Mouse (Mus musculus) midbrain, postnatal 0 days (tissue): ENCODE data around the gene Myo7a. TPM values are rescaled to one million over a fixed set of nuclear protein-coding genes. Genes with fewer than 3 reads are reported as not detected.

ENCODE experiments used
- ATAC-seq: fragments of 200-750 bp; cut with Nextera tagmentation; 2 replicates; pipeline ENCODE4 v1.8.0; 2017; ENCODE audit warnings: moderate number of reproducible peaks, mild to moderate bottlenecking, moderate TSS enrichment, moderate library complexity; ENCODE audit not compliant: low FRiP score
- DNase-seq: peaks from one replicate; pipeline ENCODE4 v3.0.0-alpha.2; 2015; ENCODE audit warnings: low spot score
- H3K27ac ChIP-seq: fragments of 300-500 bp; sonication (generic); 2 replicates; pipeline ENCODE4 v1.5.1; 2014; ENCODE audit warnings: low read depth, mild to moderate bottlenecking, low read length, mixed read lengths
- H3K27me3 ChIP-seq: fragments of 300-500 bp; sonication (generic); 2 replicates; pipeline ENCODE4 v1.6.1; 2014; ENCODE audit warnings: low read length, control low read depth, mixed read lengths; ENCODE audit not compliant: insufficient read depth
- H3K36me3 ChIP-seq: fragments of 300-500 bp; sonication (generic); 2 replicates; pipeline ENCODE4 v1.6.1; 2014; ENCODE audit warnings: low read length, control low read depth, mixed read lengths; ENCODE audit not compliant: insufficient read depth
- H3K4me1 ChIP-seq: fragments of 300-500 bp; sonication (generic); 2 replicates; pipeline ENCODE4 v1.6.1; 2014; ENCODE audit warnings: mild to moderate bottlenecking, control low read depth, antibody characterized with exemption, low read length, mixed read lengths; ENCODE audit not compliant: insufficient read depth
- H3K4me2 ChIP-seq: fragments of 300-500 bp; sonication (generic); 2 replicates; pipeline ENCODE4 v1.6.1; 2014; ENCODE audit warnings: low read depth, mild to moderate bottlenecking, low read length, mixed read lengths; ENCODE audit not compliant: poor library complexity, severe bottlenecking
- H3K4me3 ChIP-seq: fragments of 300-500 bp; sonication (generic); 2 replicates; pipeline ENCODE4 v1.5.1; 2014; ENCODE audit warnings: low read depth, mild to moderate bottlenecking, low read length, moderate library complexity
- H3K9ac ChIP-seq: fragments of 300-500 bp; sonication (generic); replicated peaks from 2 replicates; pipeline ENCODE4 v1.6.1; 2014; ENCODE audit warnings: mild to moderate bottlenecking, low read length, moderate library complexity, mixed read lengths; ENCODE audit not compliant: poor library complexity, severe bottlenecking
- H3K9me3 ChIP-seq: fragments of 300-500 bp; sonication (generic); 2 replicates; pipeline ENCODE4 v1.6.1; 2016; ENCODE audit warnings: low read length, control low read depth
- CTCF ChIP-seq: IDR thresholded peaks from 2 replicates; pipeline ENCODE4 v1.5.1; 2016; ENCODE audit warnings: antibody characterized with exemption, mild to moderate bottlenecking
- WGBS: fragments of 180-500 bp; shearing (Covaris S2); extraction: QIAGEN DNeasy Blood & Tissue Kit; methylation state at CpG from one replicate; pipeline ENCODE4 v1.1.7; 2014; 5-methylcytosine and 5-hydroxymethylcytosine counted together
- polyA plus RNA-seq: library from polyadenylated mRNA; unstranded; fragments of >200 nt; fragmentation: Nextera tagmentation; extraction: Ambion mirVana; gene quantifications from 2 replicates; pipeline ENCODE4 v1.2.1, GENCODE M21; 2015
- total RNA-seq: library from RNA; depleted of rRNA; stranded (reverse); fragments of >200 nt; gene quantifications from 2 replicates; pipeline ENCODE4 v1.2.3, GENCODE M21; 2014; rRNA removed

Myo7a gene
- total RNA-seq: 66.0 and 74.3 TPM in 2 replicates
- 11.1 and 14.6 TPM in 2 replicates for polyA plus RNA-seq

DNA sequence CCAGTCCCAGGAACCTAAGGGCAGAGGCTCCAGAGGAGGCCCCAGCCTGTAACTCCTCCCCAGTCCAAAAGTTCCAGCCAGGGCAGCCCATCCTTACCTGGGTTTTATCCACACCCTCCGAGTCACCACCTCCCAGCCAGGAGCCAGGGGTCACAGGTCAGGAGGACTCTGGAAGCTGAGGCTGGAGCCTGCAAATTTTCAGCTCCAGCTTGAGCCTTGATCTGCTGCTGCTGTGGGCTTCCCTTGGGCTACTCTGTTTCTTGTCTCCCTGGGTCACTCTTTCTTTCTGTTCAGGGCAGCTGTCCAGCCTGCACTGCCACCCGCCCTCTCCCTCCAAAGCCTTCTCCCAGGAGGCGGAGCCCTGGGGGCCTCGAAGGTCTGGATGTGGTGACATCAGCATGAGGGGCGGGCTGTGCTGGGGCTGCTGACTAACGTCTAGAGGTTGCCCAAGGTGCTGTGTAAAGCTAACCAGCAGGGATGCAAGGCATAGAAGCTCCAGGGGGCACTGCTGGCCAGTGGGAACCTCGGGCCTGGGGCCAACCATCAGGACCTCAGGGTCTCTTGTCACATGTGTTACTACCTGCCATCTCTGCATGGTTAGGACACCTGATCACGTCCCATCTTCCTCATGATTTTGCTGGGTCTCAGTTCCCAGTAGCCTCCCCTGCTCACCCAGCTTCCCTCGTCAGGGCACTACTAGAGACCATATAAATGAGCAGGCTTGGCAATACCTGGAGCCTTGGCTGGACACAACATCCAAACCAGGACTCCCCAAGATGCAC, at the start of gene Myo7a:
Myo7a (minus strand) TSS at position 346 of the 782 bp plus-strand sequence.
- ATAC-seq (peak; percentile 10), DNase-seq (no peak)
- Histone ChIP-seq H3K4me3 (no peak within 1 kb of the TSS), H3K4me1 (no peaks in the 10 kb centered on the region), H3K9me3 (no peaks in the 10 kb centered on the region), H3K4me2 (peak within 1 kb of the TSS; percentile 31), H3K36me3 (peaks cover 8% of the 10 kb centered on the region), H3K27ac (no peak within 1 kb of the TSS), H3K27me3 (no peaks in the 10 kb centered on the region), H3K9ac (0 out of 2 replicates have a peak within 1 kb of the TSS, but pooled peaks have one; percentile 39)
- WGBS: 39% methylated on average over 9 of the region's 9 CpGs
- TF ChIP-seq CTCF: no peak

- DNase-seq (no peak), ATAC-seq (peak; percentile 18; the same call in 1 of the 2 replicates)
- Histone ChIP-seq H3K9me3 (no peaks in the 10 kb centered on the region), H3K36me3 (peaks cover 8% of the 10 kb centered on the region), H3K9ac (no peak overlapping the region), H3K4me1 (no peaks in the 10 kb centered on the region), H3K4me3 (no peak overlapping the region), H3K27me3 (no peaks in the 10 kb centered on the region), H3K27ac (no peak overlapping the region), H3K4me2 (no peak overlapping the region)
- 0 out of 2 replicates have a peak, but pooled peaks have one; percentile 7 for TF ChIP-seq CTCF
- WGBS: 45% methylated on average over 10 of the region's 10 CpGs
Measured at GRCm38 (mm10) chr7:98164999-98165528, 45.7 kb upstream of the Myo7a start.

GRCm38 (mm10) chr7:98164382-98164998, 45.2 kb upstream of the Myo7a start:
- ATAC-seq (no peak), DNase-seq (no peak)
- Histone ChIP-seq H3K4me3 (no peak overlapping the region), H3K36me3 (peaks cover 8% of the 10 kb centered on the region), H3K9me3 (no peaks in the 10 kb centered on the region), H3K27me3 (no peaks in the 10 kb centered on the region), H3K4me2 (no peak overlapping the region), H3K4me1 (no peaks in the 10 kb centered on the region), H3K9ac (no peak overlapping the region), H3K27ac (no peak overlapping the region)
- 78% methylated on average over 9 of the region's 9 CpGs for WGBS
- no peak for TF ChIP-seq CTCF

GRCm38 (mm10) chr7:98163700-98164099, 44.4 kb upstream of the Myo7a start:
- TF ChIP-seq CTCF: no peak
- no peak overlapping the region for H3K27ac ChIP-seq
- no peak overlapping the region for H3K9ac ChIP-seq
- H3K27me3 ChIP-seq: no peaks in the 10 kb centered on the region
- H3K9me3 ChIP-seq: no peaks in the 10 kb centered on the region
- peaks cover 8% of the 10 kb centered on the region for H3K36me3 ChIP-seq
- 65% methylated on average over 3 of the region's 3 CpGs for WGBS
- no peak overlapping the region for H3K4me3 ChIP-seq
- no peak for ATAC-seq
- DNase-seq: no peak
- no peaks in the 10 kb centered on the region for H3K4me1 ChIP-seq
- no peak overlapping the region for H3K4me2 ChIP-seq

GRCm38 (mm10) chr7:98162239-98162638, 42.9 kb upstream of the Myo7a start:
- Histone ChIP-seq H3K9me3 (no peaks in the 10 kb centered on the region), H3K4me1 (no peaks in the 10 kb centered on the region), H3K9ac (no peak overlapping the region), H3K4me2 (no peak overlapping the region), H3K27ac (no peak overlapping the region), H3K36me3 (peaks cover 8% of the 10 kb centered on the region), H3K27me3 (no peaks in the 10 kb centered on the region), H3K4me3 (no peak overlapping the region)
- 86% methylated on average over 6 of the region's 6 CpGs for WGBS
- DNase-seq (no peak), ATAC-seq (no peak)
- TF ChIP-seq CTCF: no peak
